Mouse (Mus musculus) hindbrain, embryonic 15.5 days (tissue): Measurements from ENCODE around the gene Stt3a. TPM values are rescaled to one million over a fixed set of nuclear protein-coding genes. Genes with fewer than 3 reads are reported as not detected.

Source experiments
- ATAC-seq: fragments of 200-750 bp; cut with Nextera tagmentation; 2 replicates; pipeline ENCODE4 v1.8.0; 2017; ENCODE audit warnings: low read depth, moderate number of reproducible peaks, moderate TSS enrichment; ENCODE audit not compliant: low FRiP score
- H3K27ac ChIP-seq: fragments of 300-500 bp; sonication (generic); replicated peaks from 2 replicates; pipeline ENCODE4 v1.5.1; 2015; ENCODE audit warnings: mild to moderate bottlenecking, inconsistent platforms
- H3K27me3 ChIP-seq: fragments of 300-500 bp; sonication (generic); 2 replicates; pipeline ENCODE4 v1.6.1; 2015; ENCODE audit warnings: control low read depth, inconsistent platforms
- H3K36me3 ChIP-seq: fragments of 300-500 bp; sonication (generic); 2 replicates; pipeline ENCODE4 v1.6.1; 2015; ENCODE audit warnings: control low read depth, inconsistent platforms
- H3K4me1 ChIP-seq: fragments of 300-500 bp; sonication (generic); replicated peaks from 2 replicates; pipeline ENCODE4 v1.6.1; 2015; ENCODE audit warnings: control low read depth, inconsistent platforms
- H3K4me2 ChIP-seq: fragments of 300-500 bp; sonication (generic); 2 replicates; pipeline ENCODE4 v1.6.1; 2015; ENCODE audit warnings: moderate library complexity, mild to moderate bottlenecking, inconsistent platforms
- H3K4me3 ChIP-seq: fragments of 300-500 bp; sonication (generic); 2 replicates; pipeline ENCODE4 v1.5.1; 2015; ENCODE audit warnings: mild to moderate bottlenecking, inconsistent platforms
- H3K9ac ChIP-seq: fragments of 300-500 bp; sonication (generic); 2 replicates; pipeline ENCODE4 v1.6.1; 2015; ENCODE audit warnings: inconsistent platforms
- H3K9me3 ChIP-seq: fragments of 300-500 bp; sonication (generic); 2 replicates; pipeline ENCODE4 v1.6.1; 2016; ENCODE audit warnings: control low read depth, inconsistent platforms
- WGBS: fragments of 180-500 bp; shearing (Covaris S2); methylation state at CpG from one replicate; pipeline ENCODE4 v1.1.7; 2015; 5-methylcytosine and 5-hydroxymethylcytosine counted together
- polyA plus RNA-seq: library from polyadenylated mRNA; unstranded; fragments of >200 nt; fragmentation: Nextera tagmentation; extraction: Ambion mirVana; gene quantifications from 2 replicates; pipeline ENCODE4 v1.2.1, GENCODE M21; 2015

Stt3a gene
- polyA plus RNA-seq, 1 experiment from 2014 or later, result 102 TPM

- ATAC-seq, result no peak
- WGBS, result 72% methylated on average over 2 of the region's 2 CpGs
Observed at GRCm38 (mm10) chr9:36794487-36794886, 27.0 kb upstream of the Stt3a start.

DNA sequence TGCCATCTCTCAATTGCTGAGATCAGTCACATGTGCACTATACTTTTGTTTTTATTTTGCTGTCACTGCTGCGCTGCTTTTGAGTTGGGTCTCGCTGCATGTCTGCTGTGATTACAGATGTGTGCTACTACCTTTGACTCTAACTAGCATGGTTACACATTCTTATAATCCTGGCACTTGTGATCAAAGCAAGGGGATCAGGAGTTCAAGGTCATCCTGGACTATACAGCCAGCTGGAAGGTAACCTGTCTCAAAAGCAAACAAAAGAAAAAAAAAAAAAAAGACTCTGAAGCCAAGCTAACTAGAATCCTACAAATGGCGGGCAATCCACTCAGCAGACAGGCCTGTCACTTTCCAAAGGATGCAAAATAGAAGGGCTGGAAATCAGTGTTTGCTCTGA is 24.7 kb upstream of the Stt3a start:
- ATAC-seq, result no peak
- Histone ChIP-seq H3K27me3 (no peaks in the 10 kb centered on the region), H3K27ac (no peak overlapping the region), H3K4me2 (no peak overlapping the region), H3K4me3 (no peak overlapping the region), H3K36me3 (peaks cover 46% of the 10 kb centered on the region), H3K9me3 (no peaks in the 10 kb centered on the region), H3K4me1 (peaks cover 31% of the 10 kb centered on the region), H3K9ac (no peak overlapping the region)
- WGBS, result 93% methylated on average over 3 of the region's 3 CpGs

More at GRCm38 (mm10) chr9:36794487-36794886, 27.0 kb upstream of the Stt3a start:
- Histone ChIP-seq H3K4me3 (no peak overlapping the region), H3K36me3 (peaks cover 26% of the 10 kb centered on the region), H3K27me3 (no peaks in the 10 kb centered on the region), H3K27ac (no peak overlapping the region), H3K4me1 (peaks cover 38% of the 10 kb centered on the region), H3K4me2 (no peak overlapping the region), H3K9me3 (no peaks in the 10 kb centered on the region), H3K9ac (no peak overlapping the region)

DNA sequence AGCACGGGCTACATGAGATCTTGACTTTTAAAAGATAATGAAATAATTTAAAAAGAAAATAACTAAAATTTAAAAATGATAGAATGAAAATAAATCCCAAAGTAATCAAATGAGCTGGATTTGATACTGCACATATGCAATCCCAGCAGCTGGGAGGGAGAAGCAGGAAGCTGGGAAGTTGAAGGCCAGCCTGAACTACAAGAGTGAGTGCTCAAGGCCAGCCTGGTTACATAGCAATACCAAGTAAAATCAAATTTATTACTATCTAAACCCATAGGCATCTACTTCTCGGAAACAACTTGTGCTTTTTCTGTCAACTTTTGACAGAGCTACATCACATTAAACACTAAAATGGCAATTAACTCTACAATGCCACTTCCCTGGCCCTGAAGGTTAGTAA is 16.4 kb upstream of the Stt3a start:
- Histone ChIP-seq H3K27me3 (no peaks in the 10 kb centered on the region), H3K4me1 (no peaks in the 10 kb centered on the region), H3K4me2 (no peak overlapping the region), H3K4me3 (no peak overlapping the region), H3K9ac (no peak overlapping the region), H3K27ac (no peak overlapping the region), H3K9me3 (no peaks in the 10 kb centered on the region), H3K36me3 (peaks cover 83% of the 10 kb centered on the region)
- ATAC-seq, result no peak
- 95% methylated on average over 2 of the region's 2 CpGs for WGBS

- no peak for ATAC-seq
- H3K27me3 ChIP-seq, result no peaks in the 10 kb centered on the region
- H3K9ac ChIP-seq, result peak overlapping the region; percentile 73; the same call in 1 of the 2 replicates
- 91% methylated on average over 1 of the region's 1 CpGs for WGBS
- peaks cover 7% of the 10 kb centered on the region; the same call in 1 of the 2 replicates for H3K36me3 ChIP-seq
- H3K4me3 ChIP-seq, result peak overlapping the region; percentile 89; the same call in 1 of the 2 replicates
- peak overlapping the region; percentile 84 for H3K4me2 ChIP-seq
- H3K9me3 ChIP-seq, result no peaks in the 10 kb centered on the region
- peaks cover 25% of the 10 kb centered on the region for H3K4me1 ChIP-seq
- H3K27ac ChIP-seq, result no peak overlapping the region
Observed at GRCm38 (mm10) chr9:36769048-36769413, 1.6 kb upstream of the Stt3a start.

- H3K27me3 ChIP-seq, result no peaks in the 10 kb centered on the region
- H3K27ac ChIP-seq, result peak overlapping the region; percentile 88
- peak overlapping the region; percentile 84 for H3K4me2 ChIP-seq
- H3K4me3 ChIP-seq, result peak overlapping the region; percentile 89
- peak; percentile 2; the same call in 1 of the 2 replicates for ATAC-seq
- peaks cover 25% of the 10 kb centered on the region for H3K4me1 ChIP-seq
- H3K9me3 ChIP-seq, result no peaks in the 10 kb centered on the region
- WGBS, result 15% methylated on average over 25 of the region's 25 CpGs
- peaks cover 11% of the 10 kb centered on the region; the same call in 1 of the 2 replicates for H3K36me3 ChIP-seq
- peak overlapping the region; percentile 73 for H3K9ac ChIP-seq
Observed at GRCm38 (mm10) chr9:36768156-36769047, 923 bp upstream of the Stt3a start.

DNA sequence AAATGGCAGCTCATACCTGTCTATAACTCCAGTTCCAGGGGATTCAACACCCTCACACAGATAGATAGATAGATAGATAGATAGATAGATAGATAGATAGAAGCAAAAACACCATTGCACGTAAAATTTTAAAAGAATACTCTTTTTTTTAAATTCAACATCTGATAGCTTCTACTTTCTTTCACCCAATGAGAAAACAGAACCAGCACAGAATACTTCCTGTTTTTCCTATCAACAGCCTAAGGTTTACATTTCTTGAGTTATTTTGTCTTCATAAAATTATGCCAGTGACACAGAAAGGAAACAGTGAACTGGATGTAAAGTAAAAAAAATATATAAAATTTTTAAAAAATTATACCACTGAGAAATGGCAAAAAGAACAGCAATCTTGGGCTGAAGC is 3.1 kb downstream of the Stt3a start:
- Histone ChIP-seq H3K36me3 (peaks cover 33% of the 10 kb centered on the region), H3K4me1 (peaks cover 25% of the 10 kb centered on the region), H3K4me2 (no peak overlapping the region), H3K4me3 (no peak overlapping the region), H3K9ac (no peak overlapping the region), H3K9me3 (no peaks in the 10 kb centered on the region), H3K27me3 (no peaks in the 10 kb centered on the region), H3K27ac (no peak overlapping the region)
- 91% methylated on average over 1 of the region's 1 CpGs for WGBS
- ATAC-seq, result no peak

- Histone ChIP-seq H3K27me3 (no peaks in the 10 kb centered on the region), H3K4me3 (peak within 1 kb of the TSS; percentile 82), H3K9ac (peak within 1 kb of the TSS; percentile 74), H3K4me1 (peaks cover 16% of the 10 kb centered on the region), H3K9me3 (no peaks in the 10 kb centered on the region), H3K27ac (peak within 1 kb of the TSS; percentile 90), H3K36me3 (peaks cover 16% of the 10 kb centered on the region), H3K4me2 (peak within 1 kb of the TSS; percentile 100)
- WGBS, result 8% methylated on average over 12 of the region's 12 CpGs
- no peak for ATAC-seq
Observed at GRCm38 (mm10) chr9:36727034-36727755, 40.3 kb downstream of the Stt3a start, which contains the start of gene Chek1. Gene Chek1, minus strand, starts transcription at chr9:36727065.

DNA sequence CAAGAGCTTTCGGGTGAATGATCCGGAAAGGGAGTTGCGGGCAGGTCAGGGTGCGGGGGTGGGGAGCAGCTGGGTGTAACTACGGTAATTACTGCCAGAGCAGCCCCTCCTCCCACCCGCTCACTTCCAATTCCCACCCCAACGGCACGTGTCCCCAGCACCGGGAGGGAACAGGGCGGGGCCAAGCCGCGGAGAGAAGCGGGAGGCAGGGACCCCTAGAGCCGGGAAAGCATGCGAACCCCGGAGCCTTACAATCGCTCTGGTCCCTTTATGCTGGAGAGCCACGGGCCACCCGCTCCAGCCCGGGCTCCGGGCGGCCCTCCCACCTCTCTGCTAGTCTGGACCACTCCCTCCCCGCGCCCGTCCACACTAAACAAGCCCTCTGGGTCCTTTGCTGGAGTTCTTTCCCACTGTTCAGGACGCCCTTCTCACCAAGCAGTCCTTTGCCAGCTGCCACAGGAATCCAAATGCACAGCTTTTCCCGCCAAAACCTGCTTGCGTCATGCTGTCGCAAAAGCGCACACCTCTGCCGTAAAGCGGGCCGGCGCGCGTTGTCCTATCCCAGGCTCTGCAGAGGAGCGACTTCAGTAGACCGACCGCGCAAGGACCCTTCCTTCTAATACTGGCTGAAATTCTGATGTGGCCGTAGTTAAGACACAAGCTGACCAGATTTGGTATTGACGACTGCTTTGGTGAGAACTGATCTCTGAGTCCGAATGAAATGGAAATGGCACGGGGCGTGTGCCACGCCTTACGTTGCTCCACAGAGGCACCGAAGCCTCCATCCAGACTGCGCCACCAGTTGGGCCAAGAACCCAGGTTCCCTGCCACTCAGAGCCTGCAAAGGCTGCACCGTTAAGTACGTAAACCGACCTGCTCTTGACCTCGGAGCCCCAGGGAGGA is 41.1 kb downstream of the Stt3a start:
- Histone ChIP-seq H3K36me3 (peaks cover 15% of the 10 kb centered on the region), H3K4me3 (peak overlapping the region; percentile 82), H3K4me2 (peak overlapping the region; percentile 100), H3K9ac (peak overlapping the region; percentile 74), H3K27ac (peak overlapping the region; percentile 90), H3K4me1 (peaks cover 16% of the 10 kb centered on the region), H3K27me3 (no peaks in the 10 kb centered on the region), H3K9me3 (no peaks in the 10 kb centered on the region)
- peak; percentile 96 for ATAC-seq
- under 1% methylated on average over 51 of the region's 53 CpGs for WGBS

DNA sequence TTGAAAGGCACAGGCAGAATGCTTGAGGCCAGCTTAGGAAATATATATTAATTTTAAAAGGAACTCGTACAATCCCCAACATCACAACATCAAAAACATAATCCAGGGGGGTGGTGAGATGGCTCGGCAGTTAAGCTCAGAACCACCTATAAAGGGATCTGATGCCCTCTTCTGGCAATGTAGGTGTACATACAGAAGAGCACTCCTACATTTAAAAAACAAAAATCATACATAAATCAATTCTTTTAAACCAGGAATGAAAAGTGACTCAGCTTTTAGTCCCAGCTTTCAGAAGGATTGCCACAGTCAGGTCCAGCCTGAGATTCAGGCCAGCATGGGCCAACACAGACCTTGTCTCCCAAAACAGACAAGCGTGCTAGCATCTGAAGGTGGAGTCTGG is 50.9 kb downstream of the Stt3a start:
- Histone ChIP-seq H3K27ac (no peak overlapping the region), H3K36me3 (peaks cover 9% of the 10 kb centered on the region; the same call in 1 of the 2 replicates), H3K4me3 (no peak overlapping the region), H3K4me1 (no peaks in the 10 kb centered on the region), H3K9ac (no peak overlapping the region), H3K4me2 (no peak overlapping the region), H3K27me3 (no peaks in the 10 kb centered on the region), H3K9me3 (no peaks in the 10 kb centered on the region)
- 78% methylated on average over 3 of the region's 3 CpGs for WGBS
- ATAC-seq, result no peak

DNA sequence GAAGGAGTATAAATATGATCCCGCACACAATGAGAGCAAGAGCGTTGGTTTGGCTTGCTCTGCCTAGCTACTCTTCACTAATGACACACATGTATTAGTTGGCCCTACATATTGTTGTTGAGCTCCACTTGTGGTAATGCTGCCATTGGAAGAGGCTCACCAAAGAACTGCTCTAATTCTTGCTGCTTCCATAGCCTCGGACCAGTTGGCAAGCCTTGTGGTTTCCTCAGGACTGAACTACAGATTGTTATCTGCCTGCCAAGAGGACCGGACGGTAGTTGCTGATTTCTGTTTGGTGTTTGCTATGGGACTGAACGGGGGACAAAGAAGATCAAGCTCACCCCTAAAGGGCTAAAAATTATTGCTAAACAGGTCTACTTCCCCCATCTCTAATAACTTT is 60.2 kb downstream of the Stt3a start:
- Histone ChIP-seq H3K36me3 (0 out of 2 replicates have a peak, but pooled peaks cover 6% of the 10 kb centered on the region), H3K9me3 (no peaks in the 10 kb centered on the region), H3K9ac (no peak overlapping the region), H3K4me2 (no peak overlapping the region), H3K4me1 (no peaks in the 10 kb centered on the region), H3K27ac (no peak overlapping the region), H3K27me3 (no peaks in the 10 kb centered on the region), H3K4me3 (no peak overlapping the region)
- 95% methylated on average over 6 of the region's 6 CpGs for WGBS
- no peak for ATAC-seq

DNA sequence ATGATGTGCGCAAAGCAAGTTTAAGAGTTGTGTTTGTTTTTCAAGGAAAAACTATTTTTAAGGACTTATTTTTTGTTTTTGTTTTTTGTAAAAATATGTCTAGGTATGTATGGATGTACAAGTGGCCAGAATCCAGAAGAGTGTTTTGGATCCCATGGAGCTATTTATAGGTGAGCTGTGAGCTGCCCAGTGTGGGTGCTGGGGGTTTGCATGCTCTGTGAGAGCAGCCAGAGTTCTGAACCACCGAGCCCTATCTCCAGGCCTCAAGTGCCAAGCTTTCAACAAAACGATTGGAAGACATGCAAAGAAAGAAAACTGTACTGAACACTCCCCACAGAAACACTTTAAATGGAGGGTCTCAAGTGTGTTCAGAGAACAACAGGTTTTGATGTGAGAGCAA is 61.6 kb downstream of the Stt3a start:
- WGBS, result 91% methylated on average over 3 of the region's 3 CpGs
- Histone ChIP-seq H3K4me1 (no peaks in the 10 kb centered on the region), H3K4me3 (no peak overlapping the region), H3K36me3 (0 out of 2 replicates have a peak, but pooled peaks cover 6% of the 10 kb centered on the region), H3K4me2 (no peak overlapping the region), H3K9ac (no peak overlapping the region), H3K27ac (no peak overlapping the region), H3K27me3 (no peaks in the 10 kb centered on the region), H3K9me3 (no peaks in the 10 kb centered on the region)
- no peak for ATAC-seq
